Mouse (Mus musculus) G1E-ER4 (cell line): ENCODE measurements around the gene Ier5. TPM values are rescaled to one million over a fixed set of nuclear protein-coding genes. Genes with fewer than 3 reads are reported as not detected.

ENCODE experiments used
- GATA1 ChIP-seq: IDR thresholded peaks from one replicate; pipeline ENCODE4 v1.8.0; 2012; ENCODE audit warnings: low read length, inconsistent platforms
- polyA plus RNA-seq: library from polyadenylated mRNA; stranded (reverse); fragments of >175 nt; gene quantifications from 2 replicates; pipeline ENCODE4 v1.2.3, GENCODE M21; 2012

The Ier5 gene
- polyA plus RNA-seq, 1 experiment = 15.5 TPM

DNA sequence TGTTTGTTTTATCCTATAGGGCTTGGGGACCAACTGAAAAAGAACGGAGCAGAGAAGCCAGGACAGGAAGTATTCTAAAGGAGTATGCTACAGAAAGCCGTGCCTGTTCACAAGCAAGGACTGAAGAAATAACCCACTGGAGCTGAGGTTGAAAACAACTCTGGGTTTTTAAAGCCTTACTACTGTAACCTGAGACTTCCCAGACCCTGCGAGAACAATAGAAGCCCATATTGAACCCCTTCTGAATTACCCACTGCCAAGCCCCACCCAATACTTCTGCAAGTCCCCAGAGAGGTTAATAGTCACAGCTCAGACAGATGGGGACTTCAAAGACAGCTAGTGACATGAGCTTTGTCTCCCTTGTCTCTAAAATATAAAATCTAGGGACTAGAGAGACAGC, 44.4 kb downstream of the Ier5 start:
- TF ChIP-seq GATA1 = no peak

- TF ChIP-seq GATA1 = no peak
Observed at GRCm38 (mm10) chr1:155054366-155054965, 45.0 kb downstream of the Ier5 start.

DNA sequence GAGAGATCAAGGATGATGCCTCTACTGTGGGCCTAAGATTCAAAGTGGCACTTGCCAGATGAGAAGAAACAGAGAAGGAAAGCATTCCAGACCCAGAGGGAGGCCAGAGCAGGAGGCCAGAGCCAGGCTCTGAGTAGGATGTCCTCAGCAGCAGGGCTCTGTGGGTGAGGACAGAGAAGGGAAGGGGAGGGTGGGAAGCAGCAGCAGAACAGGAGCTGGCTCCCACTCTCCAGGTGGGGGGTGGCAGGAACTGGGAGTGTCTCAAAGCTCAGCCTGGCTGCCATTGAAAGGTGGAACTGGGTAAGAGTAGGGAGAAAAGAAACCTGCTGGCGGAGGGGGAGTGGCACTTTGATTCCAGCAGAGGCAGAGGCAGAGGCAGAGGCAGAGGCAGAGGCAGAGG, 46.1 kb downstream of the Ier5 start:
- no peak for TF ChIP-seq GATA1

GRCm38 (mm10) chr1:155052761-155053166, 46.7 kb downstream of the Ier5 start:
- no peak for TF ChIP-seq GATA1

- TF ChIP-seq GATA1 = no peak
Observed at GRCm38 (mm10) chr1:155052131-155052760, 47.2 kb downstream of the Ier5 start.

DNA sequence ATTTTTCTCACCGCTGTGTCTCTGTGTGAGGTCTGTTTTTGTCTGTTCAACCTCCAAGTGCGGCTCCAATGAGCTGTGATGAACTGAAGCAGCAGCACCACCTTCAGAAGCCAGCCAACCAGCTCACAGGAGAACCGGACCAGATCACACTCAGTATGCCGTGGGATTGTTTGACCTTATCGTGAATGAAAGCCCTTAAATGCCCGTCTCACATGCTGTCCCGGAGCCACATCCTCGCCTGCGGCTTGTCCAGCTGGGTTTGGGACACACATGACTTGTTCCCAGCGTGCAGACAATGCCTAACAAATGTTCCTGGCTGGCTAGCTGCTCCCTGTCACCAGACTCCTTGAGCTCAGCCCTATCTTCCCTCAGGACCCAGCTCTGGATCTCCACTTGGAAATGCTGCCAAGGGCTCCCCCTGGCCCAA, 47.7 kb downstream of the Ier5 start:
- TF ChIP-seq GATA1 = no peak

DNA sequence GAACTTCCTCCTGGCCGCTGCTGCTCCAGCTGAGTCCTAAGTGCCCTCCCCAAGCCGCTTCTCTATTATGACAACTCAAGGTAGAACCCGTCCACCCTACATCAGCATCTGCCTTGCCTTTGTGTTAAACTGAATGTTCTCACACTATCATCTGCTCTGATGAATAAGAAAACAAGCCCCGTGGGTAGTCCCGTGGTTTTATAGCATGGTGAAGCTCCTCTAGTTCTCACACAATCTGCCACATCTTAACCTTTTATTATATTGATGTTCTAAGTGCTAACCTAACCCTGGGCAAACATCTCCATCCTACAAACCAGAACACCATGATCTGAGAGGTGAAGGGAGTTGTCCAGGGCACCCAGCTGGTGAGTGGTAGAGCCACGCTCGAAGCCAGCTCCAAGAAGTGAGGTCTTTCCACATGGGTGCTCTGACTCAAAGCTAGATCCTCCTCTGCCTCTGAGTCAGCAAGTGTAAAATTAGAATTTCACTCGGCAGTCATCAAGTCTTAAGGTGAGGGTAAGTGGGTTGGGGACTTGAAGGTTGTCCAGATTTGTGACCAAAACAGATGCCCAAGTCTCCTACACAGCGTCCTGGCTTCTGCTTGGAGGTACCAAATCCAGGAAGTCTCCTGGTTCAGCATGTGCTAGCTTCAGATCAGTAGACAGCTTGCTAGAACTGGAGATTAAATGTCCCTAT, 48.4 kb downstream of the Ier5 start:
- no peak for TF ChIP-seq GATA1

DNA sequence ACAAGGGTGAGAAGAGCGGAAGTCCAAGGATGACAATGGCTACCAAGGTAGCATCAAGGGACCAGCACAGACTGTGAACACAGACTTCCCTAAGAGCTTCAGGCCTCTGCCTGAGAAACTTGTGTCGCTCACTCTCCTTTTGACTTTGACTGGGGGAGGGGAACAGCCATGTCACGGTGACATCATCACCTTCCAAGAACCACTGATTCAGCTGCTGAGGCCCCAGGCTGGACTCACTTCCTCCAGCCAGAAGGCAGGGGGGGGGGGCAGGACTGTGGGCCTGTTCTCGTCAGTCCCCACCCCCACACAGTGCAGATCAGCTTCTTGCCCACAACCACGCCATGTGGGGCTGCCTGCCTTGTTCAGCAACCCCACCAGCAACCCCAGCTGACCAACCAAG, 49.3 kb downstream of the Ier5 start:
- no peak for TF ChIP-seq GATA1

- no peak for TF ChIP-seq GATA1
Observed at GRCm38 (mm10) chr1:155048947-155049346, 50.5 kb downstream of the Ier5 start.

Other genes starting within 250 kb of the Ier5 start
- not detected in 2 replicates for gene Cacna1e, start 215.1 kb downstream of the Ier5 start, polyA plus RNA-seq
- 0.18 and 0.25 TPM in 2 replicates for gene Mr1, start 47.2 kb upstream of the Ier5 start, polyA plus RNA-seq
- gene Stx6, start 59.1 kb upstream of the Ier5 start, polyA plus RNA-seq = 120 and 138 TPM in 2 replicates
- 0.03 TPM in 1 of 2 replicates, not detected in the other for gene BC034090, start 144.8 kb upstream of the Ier5 start, polyA plus RNA-seq